Comparison of ENCODE assay signal across 8 mouse cellular contexts in the genomic region with DNA sequence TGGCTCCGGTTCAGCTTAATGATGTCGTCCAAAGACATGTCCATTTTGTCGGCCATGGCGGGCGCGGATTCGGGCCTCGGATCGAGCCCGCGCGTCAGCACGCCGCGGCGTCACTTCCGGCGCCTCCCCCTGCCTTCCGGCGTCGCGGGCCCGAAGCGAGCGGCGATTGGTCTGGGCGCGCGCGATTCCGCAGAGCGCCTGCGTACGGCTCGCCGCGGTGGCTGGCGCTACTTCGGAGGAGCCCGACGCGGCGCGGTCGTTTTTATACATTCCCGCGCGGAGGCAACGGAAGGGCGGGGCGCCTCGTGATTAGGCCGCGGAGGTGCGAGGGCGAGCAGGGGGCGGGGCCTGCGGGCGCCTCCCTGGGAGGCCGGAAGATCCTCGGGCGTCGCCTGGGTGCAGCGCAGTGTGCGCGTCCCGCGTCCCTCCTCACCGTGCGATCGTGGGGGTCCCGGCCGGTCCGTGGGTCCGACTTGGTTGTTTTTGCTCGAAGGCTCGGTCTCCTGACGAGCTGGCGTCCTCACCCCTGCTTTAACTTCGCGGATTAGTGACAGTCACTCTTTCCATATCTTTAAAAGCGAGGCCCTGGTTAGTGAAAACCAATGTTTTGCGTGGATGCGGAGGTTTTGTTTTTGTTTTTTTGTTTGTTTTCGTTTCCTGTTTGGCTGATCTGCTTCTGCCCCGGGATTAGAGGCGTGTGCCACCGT. TPM values are rescaled to one million over a fixed set of nuclear protein-coding genes. Genes with fewer than 3 reads are reported as not detected.
A peak's percentile ranks its signal among the peaks of the same experiment; 100 is the strongest.
DNase-seq lines count a peak whose midpoint lies in the region; ATAC-seq and TF ChIP-seq lines count a peak whose summit lies in the region.

TSS of gene Alyref (minus strand) at position 83 of the 707 bp plus-strand sequence.
TSS of gene Anapc11 (plus strand) at position 139 of the 707 bp plus-strand sequence.

- peak within 1 kb of the TSS; percentile 96 for H3K4me2 ChIP-seq in hindbrain, embryonic 13.5 days

- under 1% methylated on average over 88 of the region's 88 CpGs for WGBS in hindbrain, embryonic 13.5 days

- H3K4me3 ChIP-seq in hindbrain, embryonic 13.5 days: peak within 1 kb of the TSS; percentile 100

- peak within 1 kb of the TSS; percentile 99 for H3K9ac ChIP-seq in hindbrain, embryonic 13.5 days

- POLR2A ChIA-PET in Patski (lab: Charles Lee): interaction anchor here (0.6 to 0.9 kb wide), 2 partner anchors 10 to 32 kb away, joined by 3 read pairs; no protein-coding TSS in a partner anchor

- H3K9me3 ChIP-seq in hindbrain, embryonic 13.5 days: no peaks in the 10 kb centered on the region

- CTCF ChIA-PET in Patski (lab: Charles Lee): interaction anchor here (1.3 kb wide), 1 partner anchor 16 kb away, joined by 3 read pairs; no protein-coding TSS in a partner anchor

- H3K27ac ChIP-seq in hindbrain, embryonic 13.5 days: peak within 1 kb of the TSS; percentile 92

- H3K27me3 ChIP-seq in Patski: no peaks in the 10 kb centered on the region
- no peaks in the 10 kb centered on the region for H3K27me3 ChIP-seq in hindbrain, embryonic 13.5 days

- H3K36me3 ChIP-seq in hindbrain, embryonic 13.5 days: peaks cover 63% of the 10 kb centered on the region

- no peak for TF ChIP-seq CTCF in Patski (IDR thresholded peaks at IDR 0.05)

- peak; percentile 92 for ATAC-seq in Patski
- peak; percentile 98 for ATAC-seq in hindbrain, embryonic 13.5 days (ENCODE audit: low FRiP score)

- peak; percentile 72 for DNase-seq in Patski (ENCODE audit: low read depth, low spot score)
- DNase-seq in cerebellum, postnatal 14 days: peak; percentile 93 to 96
- DNase-seq in frontal cortex, postnatal 14 days (ENCODE audit: low spot score in 2 of 2): peak; percentile 82 to 88
- DNase-seq in layer of hippocampus, postnatal 25 days (ENCODE audit: extremely low spot score in 1 of 2, low spot score in 1 of 2): peak; percentile 84 to 85
- peak; percentile 95 for DNase-seq in lung, postnatal 25 days (ENCODE audit: low spot score)
- peak; percentile 97 for DNase-seq in retina, embryonic 14.5 days (ENCODE audit: low spot score)
- DNase-seq in thymus, postnatal 4 days: peak; percentile 97

- H3K4me1 ChIP-seq in hindbrain, embryonic 13.5 days (replicated peaks): peaks cover 28% of the 10 kb centered on the region

- in situ Hi-C loops in Patski (cut with MboI; ENCODE audit: low pct_unique_long_range_greater_than_20kb): no loop called here

RNA-seq across cellular contexts. Expression of gene Alyref, which starts in this region (rescaled TPM):
- 118 TPM for polyA plus RNA-seq in Patski (2021)
- 267 and 290 TPM in 2 replicates for polyA plus RNA-seq in hindbrain, embryonic 13.5 days (2015; fragmentation: Nextera tagmentation; extraction: Ambion mirVana)
- total RNA-seq in layer of hippocampus, postnatal 25 days (2021): 10 to 100 TPM; 61.7 to 67.4 TPM

RNA-seq across cellular contexts. Expression of gene Anapc11, which starts in this region (rescaled TPM):
- 82.8 TPM for polyA plus RNA-seq in Patski (2021)
- polyA plus RNA-seq in hindbrain, embryonic 13.5 days (2015; fragmentation: Nextera tagmentation; extraction: Ambion mirVana): 179 and 192 TPM in 2 replicates
- 100 to 1,000 TPM in 1 of 2 experiments, 10 to 100 TPM in 1; 87.2 to 109 TPM for total RNA-seq in layer of hippocampus, postnatal 25 days (2021)

Comparison
In these comparisons a context has a peak if more than half of its experiments do, and no peak if none do; other contexts are left out.
1. Peak in every context shown above with its lines: DNase-seq, ATAC-seq, H3K4me3 ChIP-seq and H3K27ac ChIP-seq.